Mouse (Mus musculus) brain, embryonic 14.5 days (tissue): ENCODE measurements at regions not wholly inside any gene's neighbourhood (a gene's known extent, or its start where the extent isn't known, plus 50 kb on each side); places are given as distances from the start of the nearest gene placed in this dataset.

ENCODE experiments used
- CTCF ChIP-seq: fragments of 200-500 bp; IDR thresholded peaks from 2 replicates; pipeline ENCODE4 v1.5.1; 2012; ENCODE audit warnings: inconsistent platforms, mild to moderate bottlenecking, moderate library complexity, borderline replicate concordance; ENCODE audit not compliant: insufficient read depth, insufficient read length; ENCODE audit errors: extremely low read depth
- POLR2A ChIP-seq: fragments of 200-500 bp; IDR thresholded peaks from 2 replicates; pipeline ENCODE4 v1.6.1; 2012; ENCODE audit warnings: mild to moderate bottlenecking, inconsistent platforms, borderline replicate concordance; ENCODE audit not compliant: poor library complexity, insufficient read depth, insufficient read length, severe bottlenecking; ENCODE audit errors: extremely low read depth

- TF ChIP-seq CTCF, result no peak
- no peak for TF ChIP-seq POLR2A
Measured at GRCm38 (mm10) chr3:115819401-115820138, 68.1 kb upstream of the Dph5 start.
